Comparison of ENCODE assay signal across 20 mouse cellular contexts in the genomic region with DNA sequence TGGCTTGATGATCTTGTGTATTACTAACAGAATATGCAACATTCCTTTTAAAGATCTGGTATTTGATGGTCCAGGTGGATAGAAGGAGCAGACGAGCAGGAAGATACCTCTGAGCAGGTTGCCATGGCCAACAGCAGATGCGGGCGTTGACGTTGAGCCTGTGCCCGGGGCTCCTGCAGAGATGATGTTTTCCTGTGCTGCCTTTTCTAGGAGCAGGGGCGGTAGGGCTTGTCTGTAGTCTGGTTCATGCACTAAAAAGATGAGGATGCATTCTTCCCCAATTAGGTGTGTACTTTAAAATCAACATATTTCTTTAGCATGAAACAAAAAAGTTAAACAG.
DNase-seq lines count a peak whose midpoint lies in the region; ATAC-seq and TF ChIP-seq lines count a peak whose summit lies in the region.
"Had no signal": no experiment of that assay in that cellular context is flagged by ENCODE, and none has a peak within 500 bp of the region (broad histone marks: within the 10 kb centered on the region; RNA-seq: fewer than 3 reads in every experiment).

No protein-coding gene starts in this region.

- no peaks in the 10 kb centered on the region for H3K79me2 ChIP-seq in CH12.LX (replicated peaks; ENCODE audit: control insufficient read depth, extremely low read depth, insufficient read depth, poor library complexity, severe bottlenecking)

- TF ChIP-seq RAD21 in CH12.LX (IDR thresholded peaks at IDR 0.05; ENCODE audit: low read depth, low read length) = no peak

- H3K36me3 ChIP-seq in CH12.LX (replicated peaks in 1 of 2; ENCODE audit: control insufficient read depth in 1 of 2, insufficient read depth in 1 of 2, low read length in 1 of 2) = no peaks in the 10 kb centered on the region
- no peaks in the 10 kb centered on the region for H3K36me3 ChIP-seq in kidney, embryonic 16.5 days (ENCODE audit: insufficient read depth, low read length)
- H3K36me3 ChIP-seq in liver, embryonic 11.5 days (ENCODE audit: control insufficient read depth, insufficient read depth, low read length) = no peaks in the 10 kb centered on the region
- H3K36me3 ChIP-seq: embryonic facial prominence, embryonic 13.5 days; forebrain, embryonic 12.5 days; heart, embryonic 12.5 days had no signal

- no peak for TF ChIP-seq CTCF in CH12.LX (conservative IDR thresholded peaks at IDR 0.05 in 1 of 2, IDR thresholded peaks at IDR 0.05 in 1 of 2; ENCODE audit: low read depth in 2 of 2, low read length in 2 of 2)
- no peak for TF ChIP-seq CTCF in cerebellum, adult 2 months (IDR thresholded peaks at IDR 0.05; ENCODE audit: borderline replicate concordance, insufficient read depth, low read depth, low read length)

- DNase-seq in cerebellum, adult 11 months = peak; percentile 53
- no peak for DNase-seq in cerebellum, adult 8-10 months
- no peak for DNase-seq in CH12.LX (ENCODE audit: extremely low read depth)
- peak; percentile 62 to 76 for DNase-seq in cerebellum, adult 2 months
- peak; percentile 58 to 61 for DNase-seq in cerebellum, postnatal 36 days
- DNase-seq in liver, embryonic 11.5 days (ENCODE audit: low spot score) = no peak
- DNase-seq: adrenal gland, adult 2 months; adrenal gland, postnatal 36 days; gastrocnemius, adult 2 months; gastrocnemius, postnatal 25 days; heart, postnatal 36 days; kidney, adult 11 months had no signal

- H3K9ac ChIP-seq in CH12.LX (ENCODE audit: insufficient read depth, low read depth) = no peak overlapping the region
- H3K9ac ChIP-seq in kidney, embryonic 16.5 days (replicated peaks; ENCODE audit: low read length) = no peak overlapping the region
- no peak overlapping the region for H3K9ac ChIP-seq in liver, embryonic 11.5 days (ENCODE audit: low read depth, low read length)
- H3K9ac ChIP-seq: embryonic facial prominence, embryonic 13.5 days; forebrain, embryonic 12.5 days; heart, embryonic 12.5 days had no signal

- in situ Hi-C loops in CH12.LX (cut with MboI; ENCODE audit: low pct_ligation_motif_present, low pct_unique_long_range_greater_than_20kb, low sequenced_read_pairs) = loop anchor here (25.0 kb wide), 1 partner anchor 399 kb away; a partner anchor contains a TSS

- H3K4me3 ChIP-seq in CH12.LX (replicated peaks in 1 of 3; ENCODE audit: low read depth in 2 of 3, low read length in 2 of 3, poor library complexity in 1 of 3) = no peak overlapping the region
- peak overlapping the region; percentile 50 for H3K4me3 ChIP-seq in cerebellum, adult 2 months (replicated peaks; ENCODE audit: insufficient read depth, low read depth, low read length)
- no peak overlapping the region for H3K4me3 ChIP-seq in kidney, embryonic 16.5 days (ENCODE audit: low read length)
- H3K4me3 ChIP-seq in liver, embryonic 11.5 days (ENCODE audit: low read depth, low read length) = no peak overlapping the region
- H3K4me3 ChIP-seq: embryonic facial prominence, embryonic 13.5 days; forebrain, embryonic 12.5 days; gastrocnemius, adult 2 months; heart, embryonic 12.5 days had no signal

- peak overlapping the region; percentile 42; the same call in 1 of the 2 replicates for H3K4me2 ChIP-seq in CH12.LX (ENCODE audit: insufficient read depth, low read depth, poor library complexity, severe bottlenecking)
- H3K4me2 ChIP-seq in kidney, embryonic 16.5 days (replicated peaks; ENCODE audit: low read depth, low read length) = no peak overlapping the region
- H3K4me2 ChIP-seq in liver, embryonic 11.5 days = no peak overlapping the region
- H3K4me2 ChIP-seq: embryonic facial prominence, embryonic 13.5 days; forebrain, embryonic 12.5 days; heart, embryonic 12.5 days had no signal

- dilution Hi-C loops in CH12.LX (cut with MboI; ENCODE audit: extremely low pct_ligation_motif_present, extremely low pct_unique_long_range_greater_than_20kb, low sequenced_read_pairs) = no loop called here

- TF ChIP-seq EP300 in CH12.LX (IDR thresholded peaks at IDR 0.05; ENCODE audit: low read length) = no peak

- H3K27me3 ChIP-seq in CH12.LX (replicated peaks) = no peaks in the 10 kb centered on the region
- H3K27me3 ChIP-seq in cerebellum, adult 2 months (ENCODE audit: control insufficient read depth, insufficient read depth, low read length) = no peaks in the 10 kb centered on the region
- no peaks in the 10 kb centered on the region for H3K27me3 ChIP-seq in kidney, embryonic 16.5 days (ENCODE audit: insufficient read depth, low read length)
- no peaks in the 10 kb centered on the region for H3K27me3 ChIP-seq in liver, embryonic 11.5 days (replicated peaks; ENCODE audit: control insufficient read depth, insufficient read depth, low read length)

- H3K27ac ChIP-seq in CH12.LX (ENCODE audit: insufficient read depth, low read depth) = no peak overlapping the region
- H3K27ac ChIP-seq in cerebellum, adult 2 months (ENCODE audit: insufficient read depth, low read length) = peak overlapping the region; percentile 44
- no peak overlapping the region for H3K27ac ChIP-seq in kidney, embryonic 16.5 days (ENCODE audit: low read length)
- H3K27ac ChIP-seq in liver, embryonic 11.5 days (ENCODE audit: low read depth, low read length) = no peak overlapping the region
- H3K27ac ChIP-seq: embryonic facial prominence, embryonic 13.5 days; forebrain, embryonic 12.5 days; gastrocnemius, adult 2 months had no signal

- WGBS in cerebellum, adult 2 months = 7% methylated on average over 6 of the region's 6 CpGs
- 81% methylated on average over 6 of the region's 6 CpGs for WGBS in kidney, embryonic 16.5 days
- WGBS in liver, embryonic 11.5 days = 71% methylated on average over 6 of the region's 6 CpGs

- no peaks in the 10 kb centered on the region for H3K4me1 ChIP-seq in CH12.LX (ENCODE audit: control insufficient read depth in 1 of 2, insufficient read depth in 2 of 2)
- H3K4me1 ChIP-seq in cerebellum, adult 2 months (ENCODE audit: control insufficient read depth, insufficient read depth, low read length) = peaks cover 13% of the 10 kb centered on the region
- H3K4me1 ChIP-seq in kidney, embryonic 16.5 days (ENCODE audit: insufficient read depth, low read length) = no peaks in the 10 kb centered on the region
- no peaks in the 10 kb centered on the region for H3K4me1 ChIP-seq in liver, embryonic 11.5 days (replicated peaks; ENCODE audit: control insufficient read depth, insufficient read depth, low read length)
- H3K4me1 ChIP-seq: embryonic facial prominence, embryonic 13.5 days; forebrain, embryonic 12.5 days; heart, embryonic 12.5 days had no signal

- TF ChIP-seq POLR2A in CH12.LX (IDR thresholded peaks at IDR 0.05; ENCODE audit: low read depth, low read length) = no peak
- no peak for TF ChIP-seq POLR2A in cerebellum, adult 2 months (IDR thresholded peaks at IDR 0.05; ENCODE audit: borderline replicate concordance, insufficient read depth, low read length)

- H3K9me3 ChIP-seq in CH12.LX (replicated peaks; ENCODE audit: low read length) = no peaks in the 10 kb centered on the region
- no peaks in the 10 kb centered on the region for H3K9me3 ChIP-seq in kidney, embryonic 16.5 days (ENCODE audit: low read length)
- no peaks in the 10 kb centered on the region for H3K9me3 ChIP-seq in liver, embryonic 11.5 days (ENCODE audit: control insufficient read depth, low read length)
- H3K9me3 ChIP-seq: embryonic facial prominence, embryonic 13.5 days; forebrain, embryonic 12.5 days; heart, embryonic 12.5 days had no signal

- ATAC-seq in kidney, embryonic 16.5 days (ENCODE audit: low FRiP score, low TSS enrichment) = no peak
- no peak for ATAC-seq in liver, embryonic 11.5 days (replicated peaks; ENCODE audit: low FRiP score)
- ATAC-seq: activated CD4-positive, CD25-positive, alpha-beta regulatory T cell, adult 4 months; forebrain, embryonic 16.5 days; hindbrain, embryonic 16.5 days; Patski had no signal

TF ChIP-seq in CH12.LX, 34 proteins besides CTCF, POLR2A, EP300 and RAD21:
- no peak for TF ChIP-seq POLR2AphosphoS2 (IDR thresholded peaks at IDR 0.05; ENCODE audit: low read depth, low read length)
- TF ChIP-seq ELF1 (IDR thresholded peaks at IDR 0.05; ENCODE audit: low read depth, low read length) = no peak
- TF ChIP-seq MAFK (IDR thresholded peaks at IDR 0.05; ENCODE audit: insufficient replicate concordance, low read length) = no peak
- no peak for TF ChIP-seq NRF1 (IDR thresholded peaks at IDR 0.05; ENCODE audit: low read depth, low read length)
- no peak for TF ChIP-seq JUND (conservative IDR thresholded peaks at IDR 0.05; ENCODE audit: low read depth, low read length)
- TF ChIP-seq CHD2 (IDR thresholded peaks at IDR 0.05; ENCODE audit: low read length) = no peak
- no peak for TF ChIP-seq SMC3 (IDR thresholded peaks at IDR 0.05; ENCODE audit: low read depth, low read length)
- TF ChIP-seq TCF12 (IDR thresholded peaks at IDR 0.05; ENCODE audit: low read depth, low read length) = no peak
- no peak for TF ChIP-seq CHD1 (IDR thresholded peaks at IDR 0.05; ENCODE audit: low read depth, low read length)
- TF ChIP-seq JUN (IDR thresholded peaks at IDR 0.05; ENCODE audit: insufficient read depth, low read depth, low read length) = no peak

Comparison
In these comparisons a context has a peak if more than half of its experiments do, and no peak if none do; other contexts are left out.
1. DNase-seq: peak in cerebellum, adult 11 months (single experiment), cerebellum, adult 2 months (2 of 2) and cerebellum, postnatal 36 days (2 of 2); none in cerebellum, adult 8-10 months (single experiment), CH12.LX (single experiment) and liver, embryonic 11.5 days (single experiment).